Mouse (Mus musculus) myocyte (in vitro differentiated cells): Measurements from ENCODE around the gene Masp2. TPM values are rescaled to one million over a fixed set of nuclear protein-coding genes. Genes with fewer than 3 reads are reported as not detected.

Source experiments
- H3K27me3 ChIP-seq: one replicate; pipeline ENCODE4 v1.6.1; 2011; ENCODE audit not compliant: control insufficient read depth, insufficient read depth, insufficient read length
- H3K36me3 ChIP-seq: one replicate; pipeline ENCODE4 v1.6.1; 2011; ENCODE audit not compliant: control insufficient read depth, insufficient read depth
- H3K4me2 ChIP-seq: one replicate; pipeline ENCODE4 v1.6.1; 2011; ENCODE audit warnings: low read depth, control low read depth
- H3K4me3 ChIP-seq: one replicate; pipeline ENCODE4 v1.5.1; 2011; ENCODE audit warnings: mild to moderate bottlenecking, control low read depth, moderate library complexity
- H3K79me2 ChIP-seq: one replicate; pipeline ENCODE4 v1.6.1; 2011; ENCODE audit not compliant: control insufficient read depth, insufficient read depth
- H3ac ChIP-seq: one replicate; pipeline ENCODE4 v1.6.1; 2011; ENCODE audit not compliant: control insufficient read depth, insufficient read length
- CEBPB ChIP-seq: IDR thresholded peaks from 2 replicates; pipeline ENCODE4 v1.6.1; 2011; ENCODE audit warnings: mild to moderate bottlenecking, moderate library complexity; ENCODE audit not compliant: poor library complexity, insufficient read depth, severe bottlenecking
- E2F4 ChIP-seq: IDR thresholded peaks from one replicate; pipeline ENCODE4 v1.6.1; 2011; ENCODE audit warnings: mild to moderate bottlenecking, control low read depth, moderate library complexity; ENCODE audit not compliant: insufficient read depth
- MAX ChIP-seq: IDR thresholded peaks from one replicate; pipeline ENCODE4 v1.6.1; 2011; ENCODE audit warnings: low read depth, mild to moderate bottlenecking, control low read depth
- MYOD1 ChIP-seq, 3 experiments: IDR thresholded peaks; one replicate each; pipeline ENCODE4 v1.6.1; 2011; ENCODE audit warnings: control low read depth in 2 of 3, low read depth in 2 of 3, mild to moderate bottlenecking in 2 of 3, moderate library complexity in 1 of 3; ENCODE audit not compliant: insufficient read length in 2 of 3, control insufficient read depth in 1 of 3
- MYOG ChIP-seq, 3 experiments: IDR thresholded peaks; one replicate each; pipeline ENCODE4 v1.6.1; 2011; ENCODE audit warnings: control low read depth in 2 of 3, low read depth in 2 of 3, mild to moderate bottlenecking in 2 of 3; ENCODE audit not compliant: insufficient read length in 2 of 3, control insufficient read depth in 1 of 3, insufficient read depth in 1 of 3
- POLR2A ChIP-seq: IDR thresholded peaks from one replicate; pipeline ENCODE4 v1.6.1; 2011; ENCODE audit warnings: low read depth, mild to moderate bottlenecking, control low read depth, moderate library complexity; ENCODE audit not compliant: insufficient read length
- POLR2AphosphoS2 ChIP-seq: IDR thresholded peaks from one replicate; pipeline ENCODE4 v1.6.1; 2011; ENCODE audit warnings: low read depth, control low read depth; ENCODE audit not compliant: insufficient read length
- REST ChIP-seq: IDR thresholded peaks from one replicate; pipeline ENCODE4 v1.6.1; 2011; ENCODE audit warnings: mild to moderate bottlenecking, control low read depth, moderate library complexity; ENCODE audit not compliant: insufficient read depth, insufficient read length
- SRF ChIP-seq: IDR thresholded peaks from one replicate; pipeline ENCODE4 v1.6.1; 2011; ENCODE audit warnings: low read depth; ENCODE audit not compliant: control insufficient read depth, insufficient read length
- TCF12 ChIP-seq: IDR thresholded peaks from one replicate; pipeline ENCODE4 v1.6.1; 2011; ENCODE audit warnings: mild to moderate bottlenecking, control low read depth; ENCODE audit not compliant: poor library complexity, insufficient read depth, severe bottlenecking
- TCF3 ChIP-seq: IDR thresholded peaks from one replicate; pipeline ENCODE4 v1.6.1; 2011; ENCODE audit warnings: low read depth, control low read depth; ENCODE audit not compliant: insufficient read length
- USF1 ChIP-seq: IDR thresholded peaks from one replicate; pipeline ENCODE4 v1.6.1; 2011; ENCODE audit warnings: low read depth, mild to moderate bottlenecking, control low read depth, moderate library complexity
- polyA plus RNA-seq: library from polyadenylated mRNA; unstranded; fragments of >200 nt; fragmentation: generic; extraction: Trizol; gene quantifications from one replicate; pipeline ENCODE4 v1.2.1, GENCODE M21; 2012; ENCODE audit warnings: missing spikeins

The Masp2 gene
- polyA plus RNA-seq, 1 experiment, result 0.43 TPM

DNA sequence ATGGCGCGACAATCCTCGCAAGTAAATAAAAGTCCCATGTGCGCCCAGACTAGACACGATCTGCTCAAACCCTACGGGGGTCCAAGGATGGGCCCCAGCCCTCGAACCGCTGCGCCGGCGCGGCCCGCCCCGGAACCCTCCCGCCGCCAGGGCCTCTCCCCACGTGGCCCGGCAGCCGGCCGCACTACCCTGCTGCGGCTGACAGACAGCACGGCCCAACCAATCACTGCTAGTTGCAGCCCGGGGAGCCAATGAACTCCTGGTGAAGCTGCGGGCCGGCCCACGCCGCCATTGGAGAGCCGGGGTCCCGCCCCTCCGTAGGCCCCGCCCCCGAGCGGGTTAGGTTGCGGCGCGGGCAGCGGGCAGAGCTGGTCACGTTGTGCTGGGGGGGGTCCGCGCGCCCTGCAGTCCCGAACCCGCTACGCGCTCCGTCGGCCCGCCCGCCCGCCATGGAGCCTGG is 11.2 kb upstream of the Masp2 start, which contains the start of gene Srm:
TSS of gene Srm (plus strand) at position 333 of the 460 bp plus-strand sequence.
- Histone ChIP-seq H3K4me3 (peak within 1 kb of the TSS; percentile 84), H3K79me2 (peaks cover 17% of the 10 kb centered on the region), H3ac (peak within 1 kb of the TSS; percentile 95), H3K27me3 (no peaks in the 10 kb centered on the region), H3K36me3 (peaks cover 11% of the 10 kb centered on the region), H3K4me2 (peak within 1 kb of the TSS; percentile 94)
- TF ChIP-seq USF1 (peak; percentile 60), POLR2A (peak; percentile 80), POLR2AphosphoS2 (peak; percentile 49), MYOG (IDR thresholded peaks at IDR 0.05; ENCODE audit: control insufficient read depth in 1 of 3, insufficient read depth in 1 of 3, insufficient read length in 2 of 3, low read depth in 2 of 3) (peak in 1 of 3 experiments; percentile 47), MYOD1 (IDR thresholded peaks at IDR 0.05; ENCODE audit: control insufficient read depth in 1 of 3, insufficient read length in 2 of 3, low read depth in 2 of 3) (no peak)

DNA sequence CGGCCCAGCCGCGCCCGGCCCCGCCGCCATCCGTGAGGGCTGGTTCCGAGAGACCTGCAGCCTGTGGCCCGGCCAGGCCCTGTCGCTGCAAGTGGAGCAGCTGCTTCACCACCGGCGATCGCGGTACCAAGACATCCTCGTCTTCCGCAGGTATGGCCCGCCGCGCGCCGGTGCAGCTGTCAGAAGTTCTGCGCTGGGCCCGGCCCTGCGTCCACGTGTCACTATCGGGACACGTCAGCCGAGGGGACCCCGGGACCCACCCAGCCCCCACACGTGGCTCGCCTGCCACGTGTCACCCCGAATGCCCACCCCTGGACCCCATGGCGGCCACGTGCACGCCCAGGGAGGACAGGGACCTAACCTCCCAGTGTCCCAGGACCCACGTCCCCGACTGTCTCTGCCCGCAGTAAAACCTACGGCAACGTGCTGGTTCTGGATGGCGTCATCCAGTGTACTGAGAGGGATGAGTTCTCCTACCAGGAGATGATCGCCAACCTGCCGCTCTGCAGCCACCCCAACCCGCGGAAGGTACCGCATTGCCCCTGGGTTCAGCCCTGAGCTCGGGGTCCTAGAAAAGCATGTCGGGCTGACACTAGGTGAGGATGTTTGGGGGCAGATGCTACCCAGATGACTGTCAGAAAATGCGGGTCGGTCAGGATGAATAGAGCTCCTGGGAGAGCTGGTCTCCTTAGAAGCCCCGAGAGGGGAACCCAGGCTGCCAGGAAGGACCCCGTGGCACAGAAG is 10.5 kb upstream of the Masp2 start:
- peak overlapping the region; percentile 84 for H3K4me3 ChIP-seq
- H3ac ChIP-seq, result peak overlapping the region; percentile 95
- H3K4me2 ChIP-seq, result peak overlapping the region; percentile 94
- TF ChIP-seq REST (no peak), MYOD1 (IDR thresholded peaks at IDR 0.05; ENCODE audit: control insufficient read depth in 1 of 3, insufficient read length in 2 of 3, low read depth in 2 of 3) (peak in 1 of 3 experiments; percentile 16), CEBPB (no peak), MAX (no peak), SRF (no peak), TCF3 (no peak), TCF12 (no peak), MYOG (IDR thresholded peaks at IDR 0.05; ENCODE audit: control insufficient read depth in 1 of 3, insufficient read depth in 1 of 3, insufficient read length in 2 of 3, low read depth in 2 of 3) (peak in 2 of 3 experiments; percentile 27 to 30), POLR2AphosphoS2 (peak; percentile 13), E2F4 (no peak), USF1 (no peak), POLR2A (peak; percentile 37)
- H3K27me3 ChIP-seq, result no peaks in the 10 kb centered on the region
- H3K36me3 ChIP-seq, result peaks cover 13% of the 10 kb centered on the region
- peaks cover 17% of the 10 kb centered on the region for H3K79me2 ChIP-seq

GRCm38 (mm10) chr4:148593996-148594395 is 8.4 kb upstream of the Masp2 start:
- no peak for TF ChIP-seq TCF3
- TF ChIP-seq SRF, result no peak
- no peak for TF ChIP-seq POLR2A
- TF ChIP-seq MAX, result no peak
- TF ChIP-seq E2F4, result no peak
- TF ChIP-seq MYOG (IDR thresholded peaks at IDR 0.05; ENCODE audit: control insufficient read depth in 1 of 3, insufficient read depth in 1 of 3, insufficient read length in 2 of 3, low read depth in 2 of 3), result no peak
- no peak for TF ChIP-seq REST
- no peak for TF ChIP-seq MYOD1 (IDR thresholded peaks at IDR 0.05; ENCODE audit: control insufficient read depth in 1 of 3, insufficient read length in 2 of 3, low read depth in 2 of 3)
- no peak for TF ChIP-seq POLR2AphosphoS2
- TF ChIP-seq USF1, result no peak
- no peak for TF ChIP-seq CEBPB
- TF ChIP-seq TCF12, result no peak
- Histone ChIP-seq H3K79me2 (peaks cover 17% of the 10 kb centered on the region), H3K36me3 (peaks cover 25% of the 10 kb centered on the region), H3K27me3 (no peaks in the 10 kb centered on the region), H3ac (no peak overlapping the region), H3K4me3 (no peak overlapping the region), H3K4me2 (no peak overlapping the region)

- Histone ChIP-seq H3K4me2 (no peak overlapping the region), H3ac (no peak overlapping the region), H3K79me2 (peaks cover 17% of the 10 kb centered on the region), H3K36me3 (peaks cover 25% of the 10 kb centered on the region), H3K4me3 (no peak overlapping the region), H3K27me3 (no peaks in the 10 kb centered on the region)
- TF ChIP-seq TCF3 (no peak), POLR2A (no peak), CEBPB (no peak), POLR2AphosphoS2 (no peak), MAX (no peak), MYOD1 (IDR thresholded peaks at IDR 0.05; ENCODE audit: control insufficient read depth in 1 of 3, insufficient read length in 2 of 3, low read depth in 2 of 3) (no peak), USF1 (no peak), SRF (no peak), TCF12 (no peak), REST (no peak)
Measured at GRCm38 (mm10) chr4:148595916-148596315, 6.4 kb upstream of the Masp2 start.

DNA sequence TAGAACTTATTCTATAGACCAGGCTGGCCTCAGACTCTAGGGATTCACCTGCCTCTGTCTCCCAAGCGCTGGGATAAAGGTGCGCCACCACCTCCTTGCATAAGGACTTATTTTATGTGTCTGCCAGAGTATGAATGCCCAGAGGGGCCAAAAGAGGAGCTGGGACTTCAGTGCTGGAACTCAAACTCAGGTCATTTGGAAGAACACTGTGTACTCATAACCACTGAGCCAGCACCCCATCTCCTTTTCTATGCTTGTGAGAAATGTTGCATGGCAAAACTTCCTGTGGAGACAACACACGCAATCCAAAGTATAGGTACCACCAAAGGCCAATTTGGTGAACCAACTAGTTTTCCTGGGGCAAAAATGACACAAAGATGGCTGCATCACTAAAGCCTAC is 5.6 kb upstream of the Masp2 start:
- H3K36me3 ChIP-seq, result peaks cover 25% of the 10 kb centered on the region
- TF ChIP-seq USF1 (no peak), REST (no peak), E2F4 (no peak), MAX (no peak), MYOD1 (IDR thresholded peaks at IDR 0.05; ENCODE audit: control insufficient read depth in 1 of 3, insufficient read length in 2 of 3, low read depth in 2 of 3) (no peak), MYOG (IDR thresholded peaks at IDR 0.05; ENCODE audit: control insufficient read depth in 1 of 3, insufficient read depth in 1 of 3, insufficient read length in 2 of 3, low read depth in 2 of 3) (no peak), POLR2AphosphoS2 (no peak), TCF3 (no peak), POLR2A (no peak), CEBPB (no peak)
- H3K27me3 ChIP-seq, result no peaks in the 10 kb centered on the region
- no peak overlapping the region for H3K4me2 ChIP-seq
- peaks cover 17% of the 10 kb centered on the region for H3K79me2 ChIP-seq
- no peak overlapping the region for H3ac ChIP-seq
- H3K4me3 ChIP-seq, result no peak overlapping the region
